Mouse (Mus musculus) stomach, postnatal 0 days (tissue): ENCODE measurements around the gene Plgrkt.

Source experiments
- CTCF ChIP-seq: IDR thresholded peaks from 2 replicates; pipeline ENCODE4 v1.5.1; 2016; ENCODE audit warnings: antibody characterized with exemption, low read depth, mild to moderate bottlenecking, moderate library complexity
- EP300 ChIP-seq: optimal IDR thresholded peaks from 2 replicates; pipeline ENCODE3; 2016; ENCODE audit warnings: antibody characterized with exemption

GRCm38 (mm10) chr19:29376382-29376781, 9.2 kb upstream of the Plgrkt start:
- TF ChIP-seq CTCF (no peak), EP300 (no peak)
